Mouse (Mus musculus) lung, postnatal 4 days (tissue): Measurements from ENCODE around the gene Shc3.

Experiments used
- DNase-seq, 2 experiments: peaks; one replicate each; pipeline ENCODE4 v3.0.0; 2021

Shc3 gene

DNA sequence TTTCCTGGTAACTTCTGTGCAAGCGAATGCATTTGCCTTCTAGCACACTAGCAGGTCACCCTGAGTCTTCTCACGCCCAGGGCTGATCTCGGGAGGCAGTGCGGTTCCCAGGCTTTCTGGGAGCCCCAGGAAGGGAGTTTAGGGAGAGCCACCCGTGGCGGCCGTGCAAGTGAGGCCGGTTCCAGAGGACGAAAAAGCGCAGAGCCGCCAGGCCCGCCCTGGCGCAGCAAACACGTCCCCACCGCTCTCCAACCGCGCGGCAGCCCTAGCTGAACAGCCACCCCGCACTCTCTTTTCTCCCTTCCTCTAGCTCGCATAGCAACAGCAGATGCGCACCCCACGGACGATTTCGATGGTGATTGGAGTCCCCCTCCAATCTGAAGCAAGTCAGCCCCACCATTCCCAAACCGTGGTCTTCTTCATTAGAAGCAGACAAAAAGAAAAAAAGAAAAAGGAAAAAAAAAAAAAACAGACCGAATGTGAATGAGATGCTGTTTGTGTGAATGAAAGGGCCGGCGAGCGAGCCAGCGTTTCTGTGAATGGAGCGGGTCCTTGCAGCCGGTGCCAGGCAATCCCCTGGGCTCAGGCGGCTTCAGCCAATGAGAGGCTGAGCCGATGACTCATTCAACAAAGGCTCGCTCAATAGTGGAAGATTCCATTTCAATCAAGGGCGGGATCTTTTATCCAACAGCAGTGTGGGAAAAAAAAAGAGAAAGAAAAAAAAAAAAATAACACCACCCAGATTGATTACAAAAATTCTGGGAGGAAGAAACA, at the start of gene Shc3:
Gene Shc3, minus strand, starts transcription at position 509 of the 774 bp plus-strand sequence.
- DNase-seq: peak; percentile 60 to 73

DNA sequence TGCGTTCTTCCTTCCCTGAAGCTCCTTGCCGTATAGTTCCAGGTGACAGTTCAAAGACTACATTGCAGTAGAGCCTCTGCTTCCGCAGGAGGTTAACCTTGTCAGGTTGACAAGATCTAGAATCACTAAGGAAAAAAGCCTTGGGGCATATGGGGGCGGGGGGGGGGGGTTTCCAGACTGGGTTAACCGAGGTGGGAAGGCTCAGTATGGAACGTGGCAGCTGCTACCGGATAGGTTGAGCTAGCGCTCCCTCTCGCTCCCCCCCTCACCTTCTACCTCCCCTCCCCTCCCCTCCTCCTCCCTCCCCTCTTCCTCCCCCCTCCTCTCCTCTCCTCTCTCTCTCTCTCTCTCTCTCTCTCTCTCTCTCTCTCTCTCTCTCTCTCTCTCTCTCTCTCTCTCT, 49.4 kb upstream of the Shc3 start:
- no peak for DNase-seq

DNA sequence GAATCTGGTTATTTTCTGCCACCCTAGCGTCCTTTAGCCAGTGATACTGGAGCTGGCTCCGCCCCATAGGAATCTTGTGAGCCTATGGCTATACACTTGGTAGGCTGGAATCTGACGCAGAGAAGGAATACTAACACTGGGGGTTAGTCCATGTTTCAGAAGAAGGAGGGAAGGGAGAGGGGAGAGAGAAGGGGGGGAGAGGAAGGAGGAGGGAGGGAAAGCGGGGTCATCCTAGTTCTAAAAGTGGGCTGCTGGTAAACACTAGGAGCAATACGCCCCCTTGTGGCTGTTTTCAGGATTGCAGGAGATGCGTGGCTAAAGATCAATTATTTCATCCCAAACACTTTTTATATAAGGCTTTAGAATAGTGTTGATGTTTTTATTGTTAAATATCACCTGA, 48.6 kb upstream of the Shc3 start:
- DNase-seq: peak in 1 of 2 experiments; percentile 59

DNA sequence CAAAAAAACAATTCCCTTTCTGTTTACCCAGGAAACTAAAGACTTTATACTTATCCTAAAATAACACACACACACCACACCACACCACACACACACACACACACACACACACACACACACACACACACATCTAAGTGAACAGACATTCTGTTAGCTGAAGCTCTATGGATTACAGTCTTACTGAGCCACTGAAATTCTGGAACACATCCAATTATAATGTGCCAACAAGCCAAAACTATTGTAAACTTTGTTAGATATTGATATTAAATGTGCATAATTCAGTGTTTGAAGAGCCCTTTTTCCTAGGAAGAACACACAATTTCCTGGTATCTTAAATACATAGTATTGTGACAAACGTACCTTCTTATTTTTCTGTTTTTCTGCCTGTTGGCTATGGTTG, 48.1 kb upstream of the Shc3 start:
- DNase-seq: no peak

DNA sequence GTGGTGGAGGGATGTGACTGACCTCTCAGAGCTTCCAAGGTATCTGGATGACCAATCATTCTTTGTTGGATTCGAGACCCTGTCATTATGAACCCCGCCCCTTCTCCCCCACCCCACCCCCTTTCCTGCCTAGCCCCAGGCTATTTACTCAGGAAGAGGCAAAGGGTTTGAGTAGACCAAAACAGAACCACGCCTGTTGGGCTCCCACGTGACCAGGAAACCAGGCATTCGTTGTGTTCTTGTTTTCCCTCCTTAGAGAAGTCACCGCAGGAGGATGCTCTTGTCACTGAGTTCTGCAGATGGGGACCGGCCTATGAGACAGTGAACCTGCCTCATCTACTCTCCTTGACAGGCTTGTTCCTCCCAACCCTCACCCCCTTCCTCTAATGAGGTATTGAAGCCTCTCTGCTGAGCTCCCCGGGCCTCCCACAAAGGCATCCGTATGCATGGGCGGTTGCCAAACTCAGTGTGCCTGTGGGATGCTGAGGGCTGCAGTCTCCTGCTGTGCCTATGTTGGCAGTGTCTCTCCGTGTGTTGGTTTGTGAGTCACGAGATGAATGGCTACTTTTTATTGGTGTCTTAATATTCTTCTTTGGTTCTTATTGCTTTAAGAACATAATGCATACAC, 47.3 kb upstream of the Shc3 start:
- no peak for DNase-seq

DNA sequence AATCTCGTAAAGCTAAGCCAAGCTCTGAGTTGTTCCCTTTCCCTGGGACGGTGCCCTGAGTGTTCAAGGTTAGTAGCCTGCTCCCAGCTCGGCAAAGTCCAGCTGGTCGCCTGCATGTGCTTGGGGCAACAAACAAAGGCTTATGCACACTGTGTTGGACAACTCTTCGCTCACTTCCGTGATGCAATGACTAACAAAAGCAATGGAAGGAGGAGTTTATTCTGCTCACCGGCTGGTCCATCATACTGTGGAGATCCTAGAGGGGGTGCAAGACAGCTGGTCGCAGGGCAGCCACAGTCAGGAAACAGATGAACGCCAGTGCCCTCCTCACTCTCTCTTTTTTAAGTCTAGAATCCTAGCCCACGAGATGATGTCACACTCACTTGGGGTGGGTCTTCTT, 46.6 kb upstream of the Shc3 start:
- no peak for DNase-seq

DNA sequence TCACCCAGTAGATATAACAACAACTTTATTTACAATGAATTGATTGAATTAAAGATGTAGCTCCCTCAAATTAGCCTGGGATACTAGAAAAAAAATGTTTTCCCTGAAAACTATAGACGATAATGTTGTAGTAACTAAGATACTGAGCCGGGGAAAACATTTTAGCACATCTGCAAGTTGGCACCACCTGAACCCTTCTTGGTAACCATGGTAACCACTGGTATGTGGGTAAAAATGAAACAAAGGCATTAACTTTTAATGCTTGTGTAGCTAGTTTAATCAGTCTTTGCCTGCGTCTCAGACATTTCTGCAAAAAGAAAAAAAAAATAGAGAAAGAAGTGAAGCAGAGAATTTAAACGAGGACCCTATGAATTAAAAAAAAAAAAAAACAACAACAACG, 42.3 kb upstream of the Shc3 start:
- no peak for DNase-seq

DNA sequence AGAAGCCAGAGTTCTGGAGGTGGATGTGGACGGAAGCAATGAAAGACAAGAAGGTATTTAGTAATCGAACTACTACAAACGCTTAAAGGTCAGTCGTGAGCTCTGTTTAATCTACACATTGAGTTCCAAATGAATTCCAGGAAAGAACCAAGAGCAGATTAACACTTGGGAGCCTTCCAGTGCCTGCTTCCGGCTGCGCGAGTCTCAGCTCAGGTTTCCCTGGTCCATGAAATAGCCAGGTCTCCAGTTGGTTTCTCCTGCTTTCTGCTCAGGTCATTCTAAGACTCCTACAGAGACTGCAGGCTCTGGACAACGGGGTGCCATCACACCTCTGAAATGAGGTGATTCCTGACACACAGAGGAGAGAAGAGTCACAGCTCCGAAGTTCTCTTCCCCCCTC, 41.8 kb upstream of the Shc3 start:
- no peak for DNase-seq

DNA sequence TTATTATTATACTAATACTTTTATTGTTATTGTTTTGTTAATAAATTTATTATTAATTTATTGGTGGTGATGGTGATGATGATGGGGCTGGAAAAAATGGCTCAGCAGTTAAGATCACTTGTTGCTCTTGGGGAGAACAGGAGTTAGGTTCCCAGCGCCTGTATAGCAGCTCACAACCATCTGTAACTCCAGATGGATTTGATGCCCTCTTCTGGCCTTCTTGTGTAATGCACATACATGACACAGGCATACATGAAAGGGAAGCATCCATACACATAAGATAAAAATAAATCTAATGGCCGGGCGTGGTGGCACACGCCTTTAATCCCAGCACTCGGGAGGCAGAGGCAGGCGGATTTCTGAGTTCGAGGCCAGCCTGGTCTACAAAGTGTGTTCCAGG, 40.0 kb upstream of the Shc3 start:
- no peak for DNase-seq

DNA sequence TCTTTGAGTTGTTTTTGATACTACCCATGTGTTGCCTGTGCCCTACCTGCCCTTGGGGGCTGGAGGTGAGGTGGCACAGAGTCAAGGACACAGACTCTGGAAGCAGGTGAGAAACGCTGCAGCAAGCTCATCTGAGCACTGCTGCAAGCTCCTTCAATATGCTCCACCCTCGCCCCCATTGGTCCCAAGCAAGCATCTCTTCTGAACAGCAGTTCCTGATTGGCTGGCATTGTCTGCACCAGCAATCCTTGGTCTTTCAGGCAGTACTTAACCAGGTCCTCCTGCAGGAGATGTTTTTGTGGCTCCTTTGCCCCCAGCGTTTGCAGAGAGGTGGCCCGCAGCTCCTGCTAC, 34.6 kb upstream of the Shc3 start:
- no peak for DNase-seq

DNA sequence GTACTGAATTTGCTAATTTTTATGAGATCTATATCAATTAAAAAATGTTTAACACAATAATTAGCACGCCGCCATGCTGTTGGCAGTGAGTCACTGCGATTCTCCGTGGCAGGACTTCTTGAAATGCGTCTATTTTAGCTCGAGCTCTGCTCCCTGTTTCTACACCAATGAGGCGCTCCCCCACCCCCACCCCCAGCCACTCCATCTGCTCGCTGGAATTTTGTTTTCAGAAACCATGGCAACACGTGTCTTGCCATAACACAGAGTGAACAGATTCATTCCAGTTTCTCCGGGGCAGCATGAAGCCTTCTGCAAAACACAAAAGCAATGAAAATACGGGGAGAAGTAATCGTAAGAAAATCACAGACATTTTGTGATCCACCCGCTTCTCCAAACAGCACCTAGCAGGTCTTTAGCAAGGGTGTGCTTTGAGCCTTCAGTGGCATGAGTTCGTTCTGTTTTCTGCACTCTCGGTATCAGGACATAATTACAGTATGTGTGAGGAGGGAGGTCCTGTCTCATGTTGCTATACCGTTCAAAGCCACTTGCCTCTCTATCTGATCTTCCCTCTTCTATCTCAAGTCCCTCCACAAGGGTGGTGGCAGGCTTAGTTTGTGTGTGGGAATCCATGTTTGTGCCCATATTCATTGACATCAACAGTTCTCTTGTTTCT, 34.1 kb upstream of the Shc3 start:
- peak in 1 of 2 experiments; percentile 24 for DNase-seq

DNA sequence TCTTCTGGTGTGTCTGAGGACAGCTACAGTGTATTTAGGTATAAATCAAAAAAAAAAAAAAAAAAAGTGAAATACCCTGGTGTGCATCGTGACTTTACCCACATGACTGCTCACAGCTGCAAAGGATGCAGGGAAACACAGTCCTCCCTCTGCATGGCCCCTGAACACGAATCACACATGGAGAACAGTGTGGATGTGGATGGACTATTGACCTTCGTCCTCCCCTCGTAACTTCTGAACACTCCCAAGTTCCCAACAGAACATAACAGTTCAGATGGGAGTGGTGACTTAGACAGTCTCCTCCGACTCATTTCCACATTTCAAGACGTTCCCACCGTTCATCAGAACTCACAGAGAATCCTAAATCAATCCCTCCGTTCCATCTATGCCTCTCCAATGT, 33.5 kb upstream of the Shc3 start:
- DNase-seq: no peak

DNA sequence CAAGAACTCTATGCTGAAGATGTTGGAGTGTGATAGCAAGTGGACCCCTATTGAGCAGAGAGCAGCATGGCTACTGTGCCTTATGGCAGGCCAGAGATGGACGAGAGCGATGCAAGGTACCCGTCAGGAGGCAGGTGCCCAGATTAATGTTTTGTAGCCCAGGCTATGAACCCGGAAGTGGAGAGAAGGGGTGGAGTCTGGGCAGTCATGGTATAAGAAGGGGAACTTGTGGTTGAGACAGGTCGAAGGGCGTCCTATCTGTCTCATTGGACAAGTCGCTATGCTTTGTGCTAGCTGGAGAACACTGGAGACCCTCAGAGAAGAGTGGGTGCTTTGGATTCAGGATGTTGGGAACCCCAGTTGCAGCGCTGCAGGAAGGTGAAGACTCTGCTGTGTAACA, 30.9 kb upstream of the Shc3 start:
- DNase-seq: no peak

DNA sequence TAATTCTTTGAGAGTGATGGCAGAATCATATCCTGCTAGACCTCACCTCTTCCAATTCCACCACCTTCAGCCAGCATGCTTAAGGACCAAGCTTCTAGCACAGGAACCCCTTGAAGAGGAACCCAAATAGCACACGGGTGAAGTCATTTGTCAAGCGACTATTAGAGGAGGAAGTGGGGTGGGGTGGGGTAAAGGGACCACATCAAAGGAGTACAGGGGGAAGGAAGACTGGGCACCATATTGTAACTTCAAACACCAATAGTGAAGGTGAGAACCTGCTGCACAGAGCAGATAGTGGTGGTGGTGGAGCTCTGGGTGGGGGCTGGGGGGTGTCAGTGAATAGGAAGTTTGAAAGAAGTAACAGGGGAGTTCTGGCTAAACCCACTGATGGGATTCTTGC, 28.8 kb upstream of the Shc3 start:
- DNase-seq: no peak

DNA sequence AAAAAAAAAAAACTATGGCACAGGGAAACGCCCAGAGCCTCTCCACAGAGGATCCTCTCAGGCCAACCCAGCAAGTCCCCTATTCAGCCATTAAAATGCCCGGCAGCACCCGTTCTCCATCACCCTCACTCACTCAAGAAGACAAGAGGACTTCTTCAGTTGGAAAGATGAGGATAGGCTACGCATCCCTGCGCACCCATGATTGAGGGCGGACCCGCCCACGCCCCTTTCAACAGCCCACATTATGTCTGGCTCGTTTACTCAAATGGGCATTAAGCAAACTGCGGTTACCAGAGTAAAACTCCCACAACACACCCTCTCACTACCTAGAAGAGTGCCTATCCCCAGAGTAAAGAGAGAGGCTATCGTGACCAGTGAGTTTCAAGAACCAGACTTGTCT, 26.2 kb upstream of the Shc3 start:
- no peak for DNase-seq

DNA sequence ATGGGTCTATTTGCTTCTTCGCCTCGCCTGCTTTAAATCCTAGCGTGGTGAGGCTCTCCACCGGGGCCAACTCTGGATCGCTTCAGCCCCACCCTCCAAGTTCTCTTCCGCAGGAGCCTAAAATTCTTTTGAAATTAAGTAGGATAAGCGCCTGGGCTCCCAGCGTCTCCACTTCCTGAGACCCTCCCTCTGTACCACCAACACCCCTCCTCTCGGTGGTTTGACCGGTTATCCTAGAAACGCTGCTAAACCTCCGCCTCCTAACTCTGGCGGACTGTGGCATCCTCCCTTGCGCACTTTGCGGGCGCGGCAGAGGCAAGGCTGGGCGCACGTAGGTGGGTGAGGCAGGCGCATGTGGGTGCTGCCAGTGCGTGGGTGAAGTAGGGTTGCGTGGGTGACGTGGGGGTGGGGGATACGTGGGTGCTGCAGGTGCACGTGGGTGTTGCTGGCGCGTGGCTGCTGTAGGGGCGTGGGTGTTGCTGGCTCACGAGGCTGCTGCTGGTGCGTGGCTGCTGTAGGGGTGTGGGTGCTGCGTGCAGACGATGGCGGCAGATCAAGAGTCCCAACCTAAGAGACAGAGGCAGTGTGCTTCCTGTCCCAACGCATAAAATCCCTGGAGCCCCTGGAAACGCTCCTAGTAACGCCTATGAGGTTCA, 25.6 kb upstream of the Shc3 start:
- no peak for DNase-seq

DNA sequence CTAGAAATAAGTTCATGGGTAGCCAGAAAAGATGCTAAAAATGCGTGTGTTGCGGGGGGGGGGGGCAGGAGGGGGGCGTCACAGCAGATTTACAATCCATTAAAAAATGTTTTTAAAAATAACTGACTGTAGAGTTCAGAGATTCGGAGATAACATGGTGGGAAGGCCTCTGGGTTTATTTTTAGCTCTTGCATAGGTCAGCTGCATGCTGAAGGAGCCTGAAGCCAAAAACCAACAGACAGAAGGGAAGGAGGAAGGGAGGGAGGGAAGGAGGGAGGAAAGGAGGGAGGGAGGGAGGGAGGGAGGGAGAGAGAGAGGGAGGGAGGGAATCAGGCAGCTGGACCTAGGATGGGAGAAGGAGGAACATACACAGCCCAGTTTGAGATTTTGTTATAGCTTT, 18.8 kb upstream of the Shc3 start:
- no peak for DNase-seq

DNA sequence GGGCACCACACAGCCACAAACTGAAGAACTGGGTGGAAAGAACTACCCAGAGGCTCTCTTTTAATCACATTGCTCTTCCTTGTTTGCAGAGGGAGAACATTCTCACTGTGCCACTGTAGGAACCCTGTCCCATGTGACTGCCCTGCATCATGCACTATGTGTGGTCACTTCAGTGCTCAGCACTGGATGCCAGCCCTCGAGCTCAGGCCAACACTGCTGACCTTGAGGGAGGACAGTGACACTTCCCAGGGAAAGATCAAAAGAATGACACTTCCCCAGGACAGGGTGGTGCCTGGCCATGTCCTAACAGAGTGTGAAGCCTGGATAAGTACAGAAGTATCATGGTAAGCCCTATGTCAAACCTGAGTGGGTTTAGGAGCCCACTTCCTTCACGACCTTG, 13.0 kb upstream of the Shc3 start:
- no peak for DNase-seq

DNA sequence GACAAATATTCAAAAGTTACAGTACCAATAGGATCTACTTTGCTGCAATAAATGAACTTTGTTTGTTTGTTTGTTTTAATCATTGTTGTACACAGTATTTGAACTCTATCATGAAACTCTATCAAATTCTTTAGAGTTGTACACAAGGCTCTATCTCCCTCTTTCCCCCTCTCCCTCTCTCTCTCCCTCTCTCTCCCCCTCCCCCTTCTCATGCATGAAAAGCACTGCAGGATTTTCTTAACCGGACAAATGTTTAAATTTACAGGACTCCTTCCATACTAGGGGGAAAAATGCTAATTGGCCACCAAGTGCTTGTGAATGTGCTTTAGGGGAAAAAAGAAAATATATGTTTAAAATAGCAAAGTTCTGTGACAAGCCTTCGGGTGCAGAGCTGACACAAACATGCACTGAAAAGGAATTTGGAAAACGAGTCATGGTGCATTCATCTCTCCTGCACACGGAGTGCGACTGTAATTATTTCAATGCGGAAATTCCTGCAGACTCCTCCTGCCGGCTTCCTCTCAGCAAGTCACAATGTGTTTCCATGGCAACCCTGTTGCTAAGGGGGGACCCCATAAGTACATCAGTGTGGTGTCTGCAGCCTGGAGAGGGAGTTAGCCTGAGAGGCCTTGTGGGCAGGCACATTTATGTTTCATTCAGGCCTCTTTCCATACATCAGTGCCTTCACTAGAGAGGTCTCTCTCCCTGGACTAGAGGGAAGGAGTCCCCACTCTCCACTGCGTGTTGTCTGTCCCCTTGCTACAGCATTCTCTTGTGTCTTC, 11.2 kb upstream of the Shc3 start:
- peak in 1 of 2 experiments; percentile 8 for DNase-seq

DNA sequence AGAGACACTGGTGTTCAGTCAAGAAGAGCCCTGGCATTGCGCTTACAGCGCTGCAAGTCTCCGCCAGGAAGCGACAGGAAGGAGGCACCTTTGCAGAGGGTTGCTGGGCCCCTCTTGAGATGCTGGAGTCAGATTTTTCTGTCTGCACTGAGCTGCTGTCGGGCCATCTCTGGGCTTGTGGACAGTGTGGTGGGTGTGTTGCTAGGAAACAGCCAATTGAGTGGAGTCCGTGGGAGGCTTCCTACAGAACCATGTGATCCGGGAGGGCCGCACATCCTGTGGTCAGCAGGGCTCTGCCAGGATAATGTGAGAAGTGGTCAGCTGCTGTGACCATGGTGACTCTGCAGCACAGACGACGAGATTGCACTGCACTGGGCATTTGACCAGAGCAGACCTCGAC, 4.6 kb upstream of the Shc3 start:
- DNase-seq: peak; percentile 58 to 61

DNA sequence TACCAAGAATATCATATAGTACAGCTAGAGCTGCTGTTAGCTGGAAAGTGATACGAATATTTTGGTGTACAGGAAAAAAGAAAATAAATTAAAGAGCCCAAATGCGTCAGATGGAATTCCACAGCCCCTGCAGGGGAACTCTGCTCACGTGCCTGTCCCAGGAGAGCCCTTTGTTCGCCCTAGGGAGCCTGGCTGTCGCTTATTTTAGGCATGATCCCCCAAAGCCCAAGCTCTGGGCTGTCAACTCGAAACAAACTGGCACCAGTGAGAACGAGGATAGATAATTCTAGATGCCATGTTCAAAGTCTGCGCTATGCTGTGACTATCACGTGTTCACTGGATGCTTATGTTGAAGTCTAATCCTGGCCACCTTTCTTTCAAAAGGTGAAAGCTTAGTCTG, 892 bp upstream of the Shc3 start:
- no peak for DNase-seq

DNA sequence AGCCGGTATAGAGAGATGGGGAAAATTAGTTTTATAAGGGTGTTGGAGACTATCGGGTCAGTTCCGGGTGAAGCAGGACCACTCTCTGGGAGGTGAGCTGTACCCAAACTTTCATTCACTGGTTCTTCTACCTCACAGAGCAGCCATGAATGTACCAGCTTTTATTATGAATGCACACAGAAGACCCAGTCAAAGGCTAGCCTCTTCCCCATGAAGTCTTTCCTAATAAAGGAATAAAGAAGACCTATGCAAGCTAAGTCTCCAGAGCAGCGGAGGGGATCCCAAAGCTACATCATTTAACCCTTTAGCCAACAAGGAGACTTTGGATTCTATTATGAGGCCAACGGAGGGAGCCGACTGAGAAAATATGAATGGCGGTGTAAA, 458 bp upstream of the Shc3 start:
- DNase-seq: no peak

DNA sequence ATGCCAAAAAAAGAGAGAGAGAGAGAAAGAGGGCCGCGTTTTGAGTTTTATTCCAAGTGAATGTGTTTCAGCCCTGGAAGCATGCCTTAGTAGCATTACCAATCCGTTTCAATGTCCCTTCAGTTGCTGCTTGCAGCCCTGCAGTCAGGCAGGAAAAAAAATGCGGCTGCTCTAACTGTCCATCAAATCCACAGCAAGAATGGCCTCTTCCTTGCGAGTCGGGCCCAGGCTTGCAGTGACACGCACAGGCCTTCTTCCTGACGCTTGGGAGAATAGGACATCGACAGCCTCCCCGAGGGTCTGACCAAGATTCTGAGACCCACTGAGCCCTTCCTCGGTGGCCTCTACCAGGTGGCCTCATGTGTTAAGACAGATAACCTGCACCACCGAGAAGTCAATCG, 718 bp downstream of the Shc3 start:
- DNase-seq: no peak
